Mouse (Mus musculus) ES-E14 (cell line): ENCODE measurements at regions not wholly inside any gene's neighbourhood (a gene's known extent, or its start where the extent isn't known, plus 50 kb on each side); places are given as distances from the start of the nearest gene placed in this dataset.

ENCODE experiments used
- CHD2 ChIP-seq: IDR thresholded peaks from 2 replicates; pipeline ENCODE4 v1.6.1; 2014; ENCODE audit warnings: mild to moderate bottlenecking, low read depth, low read length, inconsistent platforms
- ZNF384 ChIP-seq: IDR thresholded peaks from 2 replicates; pipeline ENCODE4 v1.6.1; 2012; ENCODE audit warnings: low read depth, low read length, inconsistent platforms

- TF ChIP-seq CHD2 (no peak), ZNF384 (no peak)
Measured at GRCm38 (mm10) chr9:94407671-94408070, 130.2 kb downstream of the 1190002N15Rik start.
